Mouse (Mus musculus): ENCODE measurements at regions not wholly inside any gene's neighbourhood (a gene's known extent, or its start where the extent isn't known, plus 50 kb on each side); places are given as distances from the start of the nearest gene placed in this dataset.

- no peak for DNase-seq (ENCODE audit: low spot score)
These were observed 291.1 kb upstream of the Rtl1 start for GRCm38 (mm10) chr12:109891206-109891605.

GRCm38 (mm10) chr12:109892834-109893233, 292.7 kb upstream of the Rtl1 start:
- no peak for DNase-seq (ENCODE audit: low spot score)

- no peak for DNase-seq (ENCODE audit: low spot score)
These were observed 293.5 kb upstream of the Rtl1 start for GRCm38 (mm10) chr12:109893657-109894056.

GRCm38 (mm10) chr12:109895389-109895788, 295.3 kb upstream of the Rtl1 start:
- no peak for DNase-seq (ENCODE audit: low spot score)

GRCm38 (mm10) chr12:109896397-109896796, 296.3 kb upstream of the Rtl1 start:
- no peak for DNase-seq (ENCODE audit: low spot score)

GRCm38 (mm10) chr12:109896906-109897305, 296.8 kb upstream of the Rtl1 start:
- DNase-seq (ENCODE audit: low spot score): no peak

- DNase-seq (ENCODE audit: low spot score): no peak
These were observed 297.8 kb upstream of the Rtl1 start for GRCm38 (mm10) chr12:109897861-109898385.

GRCm38 (mm10) chr12:109899420-109899819, 299.3 kb upstream of the Rtl1 start:
- DNase-seq (ENCODE audit: low spot score): no peak

- DNase-seq (ENCODE audit: low spot score): peak; percentile 7
These were observed 310.9 kb upstream of the Rtl1 start for GRCm38 (mm10) chr12:109910966-109911495.

GRCm38 (mm10) chr12:109911506-109911905, 311.4 kb upstream of the Rtl1 start:
- DNase-seq (ENCODE audit: low spot score): no peak

- no peak for DNase-seq (ENCODE audit: low spot score)
These were observed 317.6 kb upstream of the Rtl1 start for GRCm38 (mm10) chr12:109917761-109918160.

- no peak for DNase-seq (ENCODE audit: low spot score)
These were observed 318.8 kb upstream of the Rtl1 start for GRCm38 (mm10) chr12:109918901-109919300.

GRCm38 (mm10) chr12:109922111-109922510, 322.0 kb upstream of the Rtl1 start:
- no peak for DNase-seq (ENCODE audit: low spot score)

GRCm38 (mm10) chr12:109925866-109926265, 325.7 kb upstream of the Rtl1 start:
- DNase-seq (ENCODE audit: low spot score): no peak

GRCm38 (mm10) chr12:109926643-109927042, 326.5 kb upstream of the Rtl1 start:
- DNase-seq (ENCODE audit: low spot score): no peak

- DNase-seq (ENCODE audit: low spot score): no peak
These were observed 332.7 kb upstream of the Dio3 start for GRCm38 (mm10) chr12:109946179-109946578.

- no peak for DNase-seq (ENCODE audit: low spot score)
These were observed 331.9 kb upstream of the Dio3 start for GRCm38 (mm10) chr12:109946936-109947335.

GRCm38 (mm10) chr12:109947886-109948433, 330.9 kb upstream of the Dio3 start:
- no peak for DNase-seq (ENCODE audit: low spot score)

GRCm38 (mm10) chr12:109948434-109948984, 330.4 kb upstream of the Dio3 start:
- DNase-seq (ENCODE audit: low spot score): no peak

GRCm38 (mm10) chr12:109949231-109949965, 329.5 kb upstream of the Dio3 start:
- DNase-seq (ENCODE audit: low spot score): no peak

- no peak for DNase-seq (ENCODE audit: low spot score)
These were observed 328.2 kb upstream of the Dio3 start for GRCm38 (mm10) chr12:109950632-109951031.

- no peak for DNase-seq (ENCODE audit: low spot score)
These were observed 327.4 kb upstream of the Dio3 start for GRCm38 (mm10) chr12:109951473-109951872.

GRCm38 (mm10) chr12:109951884-109952456, 326.9 kb upstream of the Dio3 start:
- DNase-seq (ENCODE audit: low spot score): no peak
